Mouse (Mus musculus): Measurements from ENCODE around the gene 9230102O04Rik. TPM values are rescaled to one million over a fixed set of nuclear protein-coding genes. Genes with fewer than 3 reads are reported as not detected.

Gene 9230102O04Rik
- polyA plus RNA-seq, 1 experiment from 2014 or later: 0.69 TPM

GRCm38 (mm10) chr2:9884533-9885216, 4.7 kb downstream of the 9230102O04Rik start:
- Histone ChIP-seq H3K4me2 (peak overlapping the region; percentile 49), H3K9ac (no peak overlapping the region), H3K9me3 (no peaks in the 10 kb centered on the region), H3K4me1 (replicated peaks) (peaks cover 25% of the 10 kb centered on the region), H3K4me3 (peak overlapping the region; percentile 28), H3K36me3 (no peaks in the 10 kb centered on the region), H3K27me3 (peaks cover 56% of the 10 kb centered on the region), H3K27ac (replicated peaks) (peak overlapping the region; percentile 32; the same call in 1 of the 2 replicates)
- ATAC-seq (ENCODE audit: low FRiP score, low read depth): no peak
- under 1% methylated on average over 15 of the region's 15 CpGs for WGBS

- ATAC-seq (ENCODE audit: low FRiP score, low read depth): no peak
- WGBS: 0% methylated on average over 27 of the region's 27 CpGs
These were observed 5.4 kb downstream of the 9230102O04Rik start for GRCm38 (mm10) chr2:9883803-9884532.

GRCm38 (mm10) chr2:9882926-9883802, 6.2 kb downstream of the 9230102O04Rik start:
- Histone ChIP-seq H3K9ac (no peak overlapping the region), H3K27ac (replicated peaks) (peak overlapping the region; percentile 16; the same call in 1 of the 2 replicates)

More at GRCm38 (mm10) chr2:9883803-9884532, 5.4 kb downstream of the 9230102O04Rik start:
- H3K27me3 ChIP-seq: peaks cover 55% of the 10 kb centered on the region
- H3K9ac ChIP-seq: no peak overlapping the region
- H3K9me3 ChIP-seq: no peaks in the 10 kb centered on the region
- H3K4me2 ChIP-seq: peak overlapping the region; percentile 49
- H3K4me3 ChIP-seq: peak overlapping the region; percentile 28
- H3K27ac ChIP-seq (replicated peaks): peak overlapping the region; percentile 27; the same call in 1 of the 2 replicates
- no peaks in the 10 kb centered on the region for H3K36me3 ChIP-seq
- peaks cover 24% of the 10 kb centered on the region for H3K4me1 ChIP-seq (replicated peaks)

GRCm38 (mm10) chr2:9882371-9882925, 6.9 kb downstream of the 9230102O04Rik start:
- peak overlapping the region; percentile 49 for H3K4me2 ChIP-seq
- peak overlapping the region; percentile 16 for H3K27ac ChIP-seq (replicated peaks)
- no peak overlapping the region for H3K9ac ChIP-seq
- H3K4me1 ChIP-seq (replicated peaks): peaks cover 24% of the 10 kb centered on the region
- H3K9me3 ChIP-seq: no peaks in the 10 kb centered on the region
- ATAC-seq (ENCODE audit: low FRiP score, low read depth): no peak
- under 1% methylated on average over 39 of the region's 39 CpGs for WGBS
- H3K27me3 ChIP-seq: peaks cover 48% of the 10 kb centered on the region
- H3K4me3 ChIP-seq: peak overlapping the region; percentile 28
- H3K36me3 ChIP-seq: no peaks in the 10 kb centered on the region

More at GRCm38 (mm10) chr2:9882926-9883802, 6.2 kb downstream of the 9230102O04Rik start:
- Histone ChIP-seq H3K4me1 (replicated peaks) (peaks cover 24% of the 10 kb centered on the region), H3K4me3 (peak overlapping the region; percentile 28), H3K36me3 (no peaks in the 10 kb centered on the region), H3K9me3 (no peaks in the 10 kb centered on the region), H3K4me2 (peak overlapping the region; percentile 49), H3K27me3 (peaks cover 52% of the 10 kb centered on the region)
- WGBS: under 1% methylated on average over 43 of the region's 43 CpGs
- no peak for ATAC-seq (ENCODE audit: low FRiP score, low read depth)

GRCm38 (mm10) chr2:9881611-9882023, 7.7 kb downstream of the 9230102O04Rik start:
- peak; percentile 31; the same call in 1 of the 2 replicates for ATAC-seq (ENCODE audit: low FRiP score, low read depth)
- 3% methylated on average over 13 of the region's 13 CpGs for WGBS
- peak overlapping the region; percentile 11; the same call in 1 of the 2 replicates for H3K9ac ChIP-seq
- no peaks in the 10 kb centered on the region for H3K36me3 ChIP-seq
- H3K27ac ChIP-seq (replicated peaks): peak overlapping the region; percentile 55
- H3K9me3 ChIP-seq: no peaks in the 10 kb centered on the region
- peak overlapping the region; percentile 28 for H3K4me3 ChIP-seq
- peaks cover 31% of the 10 kb centered on the region for H3K4me1 ChIP-seq (replicated peaks)
- peak overlapping the region; percentile 49 for H3K4me2 ChIP-seq
- H3K27me3 ChIP-seq: peaks cover 40% of the 10 kb centered on the region

- Histone ChIP-seq H3K27ac (replicated peaks) (peak within 1 kb of the TSS; percentile 55), H3K9ac (peak within 1 kb of the TSS; percentile 11; the same call in 1 of the 2 replicates), H3K4me1 (replicated peaks) (peaks cover 31% of the 10 kb centered on the region), H3K4me3 (peak within 1 kb of the TSS; percentile 28), H3K36me3 (no peaks in the 10 kb centered on the region), H3K27me3 (peaks cover 36% of the 10 kb centered on the region), H3K4me2 (peak within 1 kb of the TSS; percentile 62), H3K9me3 (no peaks in the 10 kb centered on the region)
- under 1% methylated on average over 34 of the region's 35 CpGs for WGBS
- no peak for ATAC-seq (ENCODE audit: low FRiP score, low read depth)
These were observed 8.2 kb downstream of the 9230102O04Rik start, which contains the start of gene 4930412O13Rik for GRCm38 (mm10) chr2:9881051-9881591. Gene 4930412O13Rik (plus strand): TSS chr2:9881252.

GRCm38 (mm10) chr2:9880271-9880670, 9.1 kb downstream of the 9230102O04Rik start:
- peaks cover 31% of the 10 kb centered on the region for H3K27me3 ChIP-seq
- H3K36me3 ChIP-seq: no peaks in the 10 kb centered on the region
- no peak for ATAC-seq (ENCODE audit: low FRiP score, low read depth)
- peaks cover 31% of the 10 kb centered on the region for H3K4me1 ChIP-seq (replicated peaks)
- H3K9ac ChIP-seq: no peak overlapping the region
- 3% methylated on average over 11 of the region's 11 CpGs for WGBS
- no peak overlapping the region for H3K27ac ChIP-seq (replicated peaks)
- H3K4me2 ChIP-seq: peak overlapping the region; percentile 62
- no peaks in the 10 kb centered on the region for H3K9me3 ChIP-seq
- no peak overlapping the region for H3K4me3 ChIP-seq

- Histone ChIP-seq H3K9me3 (no peaks in the 10 kb centered on the region), H3K27ac (replicated peaks) (no peak overlapping the region), H3K36me3 (no peaks in the 10 kb centered on the region), H3K27me3 (peaks cover 31% of the 10 kb centered on the region), H3K9ac (no peak overlapping the region), H3K4me1 (replicated peaks) (peaks cover 36% of the 10 kb centered on the region), H3K4me2 (peak overlapping the region; percentile 62), H3K4me3 (peak overlapping the region; percentile 35)
- ATAC-seq (ENCODE audit: low FRiP score, low read depth): peak; percentile 92
- WGBS: 0% methylated on average over 21 of the region's 21 CpGs
These were observed 9.8 kb downstream of the 9230102O04Rik start for GRCm38 (mm10) chr2:9879493-9879892.

- no peak overlapping the region for H3K9ac ChIP-seq
- H3K4me2 ChIP-seq: peak overlapping the region; percentile 62
- peak overlapping the region; percentile 35 for H3K4me3 ChIP-seq
- H3K4me1 ChIP-seq (replicated peaks): peaks cover 36% of the 10 kb centered on the region
- no peak for ATAC-seq (ENCODE audit: low FRiP score, low read depth)
- H3K27ac ChIP-seq (replicated peaks): no peak overlapping the region
- under 1% methylated on average over 22 of the region's 22 CpGs for WGBS
- H3K9me3 ChIP-seq: no peaks in the 10 kb centered on the region
- H3K27me3 ChIP-seq: peaks cover 31% of the 10 kb centered on the region
- no peaks in the 10 kb centered on the region for H3K36me3 ChIP-seq
These were observed 10.2 kb downstream of the 9230102O04Rik start for GRCm38 (mm10) chr2:9879092-9879491.

- ATAC-seq (ENCODE audit: low FRiP score, low read depth): no peak
- peaks cover 36% of the 10 kb centered on the region for H3K4me1 ChIP-seq (replicated peaks)
- H3K4me3 ChIP-seq: peak overlapping the region; percentile 35
- no peaks in the 10 kb centered on the region for H3K36me3 ChIP-seq
- peak overlapping the region; percentile 17; the same call in 1 of the 2 replicates for H3K27ac ChIP-seq (replicated peaks)
- no peak overlapping the region for H3K9ac ChIP-seq
- WGBS: under 1% methylated on average over 33 of the region's 33 CpGs
- H3K4me2 ChIP-seq: peak overlapping the region; percentile 62
- peaks cover 36% of the 10 kb centered on the region for H3K27me3 ChIP-seq
- H3K9me3 ChIP-seq: no peaks in the 10 kb centered on the region
These were observed 10.7 kb downstream of the 9230102O04Rik start for GRCm38 (mm10) chr2:9878564-9879081.

Data from hindbrain, embryonic 15.5 days (tissue).